Mouse (Mus musculus) spleen, postnatal 14 days (tissue): ENCODE measurements around the gene Mrgbp.

Experiments used
- DNase-seq, 2 experiments: peaks; one replicate each; pipeline ENCODE4 v3.0.0; 2021 to 2022; ENCODE audit warnings: low spot score in 2 of 2

The Mrgbp gene

DNA sequence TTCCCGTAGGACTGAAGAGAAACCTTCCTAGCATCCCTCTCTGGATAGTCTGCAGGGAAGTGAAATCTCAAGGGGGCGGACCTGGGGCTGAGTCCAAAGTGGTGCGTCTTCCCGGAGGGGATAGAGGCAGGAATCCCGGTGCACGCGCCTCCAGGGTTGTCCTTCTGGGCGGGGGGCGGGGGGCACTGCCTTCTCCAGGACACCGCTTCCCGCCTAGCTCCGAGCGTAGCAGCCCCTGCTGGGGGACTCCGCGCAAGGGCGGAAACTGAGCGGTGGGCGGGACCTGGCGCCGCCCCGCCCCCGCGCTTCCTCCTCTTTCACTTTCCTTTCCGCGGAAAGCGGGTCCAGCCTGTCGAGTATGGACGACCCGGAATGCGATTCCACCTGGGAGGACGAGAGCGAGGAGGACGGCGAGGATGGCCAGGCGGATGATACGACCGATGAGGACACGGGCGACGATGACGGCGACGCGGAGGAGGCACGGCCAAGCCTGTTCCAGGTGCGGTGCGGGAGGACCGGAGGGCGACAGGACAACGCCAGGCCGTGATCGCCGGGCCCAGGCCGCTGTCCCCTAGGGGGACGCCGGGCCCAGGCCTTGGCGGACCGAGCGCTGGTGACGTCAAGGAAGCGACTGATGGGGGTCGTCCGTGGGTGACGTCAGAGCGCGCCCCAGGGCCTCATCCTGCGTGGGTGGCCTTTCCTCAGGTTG lies 8.2 kb downstream of the Mrgbp start, which contains the start of gene Ogfr:
Gene Ogfr (plus strand): TSS at position 123 of the 709 bp plus-strand sequence.
- peak; percentile 63 to 75 for DNase-seq

DNA sequence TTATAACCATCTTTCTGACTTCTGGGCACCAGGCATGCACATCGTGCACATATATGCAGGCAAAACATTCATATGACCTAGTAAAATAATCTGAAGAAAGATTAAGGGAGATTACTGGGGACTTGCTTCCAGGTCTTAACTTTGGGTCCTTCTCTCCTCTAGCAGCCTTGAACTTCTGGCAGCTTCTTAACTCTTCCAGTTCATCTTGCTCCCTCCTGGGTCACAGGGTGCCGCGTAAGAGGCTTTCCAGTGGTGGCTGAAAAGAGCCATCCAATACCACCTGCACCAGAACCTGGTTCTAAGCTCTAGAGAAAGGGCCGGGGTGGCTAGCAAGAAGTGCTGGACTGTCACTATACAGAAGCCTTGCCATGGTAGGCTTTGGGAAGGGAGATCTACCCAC lies 16.4 kb downstream of the Mrgbp start, which contains the start of gene Col9a3:
Gene Col9a3 (plus strand): TSS at position 301 of the 400 bp plus-strand sequence.
- DNase-seq: no peak

DNA sequence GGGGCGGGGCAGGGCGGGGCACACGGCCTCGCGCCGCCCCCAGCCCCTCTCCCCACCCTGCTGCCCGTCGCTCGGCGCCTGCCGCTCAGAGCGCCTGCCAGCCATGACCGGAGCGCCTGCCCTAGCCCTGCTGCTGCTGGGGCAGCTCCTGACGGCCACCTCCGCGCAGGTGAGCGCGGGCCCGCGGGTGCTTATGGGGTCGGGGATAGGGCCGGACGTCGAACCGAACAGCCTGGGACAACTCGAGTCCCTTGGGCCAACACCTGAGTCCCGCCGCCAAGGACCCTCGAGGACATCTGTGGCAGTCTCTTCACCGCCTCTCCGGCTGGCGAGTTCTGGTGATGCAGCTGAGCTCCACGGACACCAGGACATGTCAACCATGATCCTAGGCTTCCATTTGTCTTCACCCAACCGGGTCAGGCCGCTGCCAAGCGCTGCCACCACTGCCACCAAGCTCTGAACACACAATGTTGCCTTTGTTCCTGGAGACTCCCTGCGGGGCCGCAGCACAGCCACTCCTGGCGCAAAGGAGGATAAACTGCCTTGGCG lies 17.1 kb downstream of the Mrgbp start:
- DNase-seq: no peak

DNA sequence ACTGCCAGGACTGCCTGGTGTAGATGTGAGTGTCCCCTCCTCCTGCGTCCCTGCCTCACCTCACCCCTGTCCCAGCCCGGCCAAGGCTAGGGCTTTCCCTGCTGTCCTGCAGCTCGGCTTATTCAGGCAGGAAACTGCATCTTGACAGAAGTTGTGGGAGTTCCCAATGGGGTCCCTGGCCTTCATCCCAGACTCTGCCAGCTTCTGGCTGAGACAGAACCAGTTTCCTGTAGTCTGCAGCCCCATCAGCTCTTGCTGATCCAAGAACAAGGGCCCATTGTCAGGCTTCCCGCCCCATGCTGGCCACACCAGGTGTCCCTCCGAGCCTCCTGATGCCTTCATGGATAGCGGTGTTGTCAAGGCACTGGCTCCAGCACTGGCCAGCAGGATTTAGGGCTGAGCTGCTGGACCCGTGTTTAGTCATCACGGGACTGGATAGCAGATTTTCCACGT lies 19.5 kb downstream of the Mrgbp start:
- no peak for DNase-seq

DNA sequence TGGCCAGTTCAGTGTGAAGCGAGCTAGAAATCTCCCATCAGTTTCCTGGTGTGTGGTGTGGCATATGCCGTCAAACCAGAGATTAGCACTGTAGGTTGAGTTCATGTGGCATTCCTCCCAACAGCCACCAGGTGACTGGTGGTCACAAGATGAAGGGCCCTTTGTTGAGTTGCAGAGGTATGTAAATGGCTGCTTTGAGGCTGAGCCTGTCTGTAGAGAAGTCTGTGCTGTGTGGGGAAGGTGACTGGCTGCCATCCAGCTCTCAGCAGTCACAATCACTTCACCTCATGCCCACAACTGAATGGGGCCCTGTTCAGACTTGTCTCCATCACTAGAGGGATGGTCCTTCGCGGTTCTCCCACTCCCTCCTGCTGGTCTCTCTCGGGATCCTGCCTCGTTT lies 23.7 kb downstream of the Mrgbp start:
- DNase-seq: no peak

DNA sequence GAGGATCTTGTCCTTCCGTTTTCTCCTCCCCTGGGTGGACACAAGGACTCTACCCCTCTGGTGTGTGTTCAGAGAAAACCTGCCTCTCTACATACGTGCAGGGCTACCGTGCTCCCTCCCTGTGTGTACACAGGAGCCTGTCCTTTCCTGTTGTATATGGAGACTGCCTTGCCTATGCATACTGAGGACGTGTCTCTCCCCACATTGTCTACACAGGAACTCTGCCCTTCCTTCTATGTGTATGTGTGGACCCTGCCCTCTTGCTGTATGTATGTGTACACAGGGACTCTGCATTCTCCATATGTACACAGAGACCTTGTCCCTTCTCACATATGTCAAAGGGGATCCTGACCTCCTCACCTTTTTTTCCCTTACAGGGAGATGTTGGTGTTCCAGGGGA lies 29.2 kb downstream of the Mrgbp start:
- no peak for DNase-seq

DNA sequence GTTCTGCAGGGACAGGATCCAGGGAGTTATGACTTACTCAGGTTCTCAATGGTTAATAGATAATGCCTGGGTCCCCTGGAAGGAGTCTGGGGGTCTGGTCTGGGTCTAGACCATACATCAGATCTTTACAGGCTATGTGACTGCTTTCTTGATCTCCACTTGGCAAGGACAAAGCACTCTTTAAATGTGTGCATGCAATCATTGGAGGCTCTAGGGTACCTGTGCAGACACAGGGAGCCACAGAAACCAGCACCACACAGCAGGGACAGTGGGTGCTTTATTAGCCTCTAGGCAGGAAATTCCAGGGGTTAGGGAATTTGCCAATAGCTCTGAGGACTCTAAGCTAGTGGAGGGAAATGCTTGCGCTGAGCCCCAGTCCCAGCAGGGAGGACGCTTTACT lies 30.8 kb downstream of the Mrgbp start:
- no peak for DNase-seq
